28 mouse cellular contexts compared by ENCODE assay signal in genomic region chr14:7856348-7856747, GRCm38 (mm10). TPM values are rescaled to one million over a fixed set of nuclear protein-coding genes. Genes with fewer than 3 reads are reported as not detected.
DNase-seq lines count a peak whose midpoint lies in the region; ATAC-seq and TF ChIP-seq lines count a peak whose summit lies in the region.
"Had no signal": no experiment of that assay in that cellular context is flagged by ENCODE, and none has a peak within 500 bp of the region (broad histone marks: within the 10 kb centered on the region; RNA-seq: fewer than 3 reads in every experiment).

No protein-coding gene starts in this region.

- H3K4me1 ChIP-seq in embryonic facial prominence, embryonic 14.5 days (ENCODE audit: control insufficient read depth, insufficient read depth, low read length) = peaks cover 38% of the 10 kb centered on the region
- peaks cover 78% of the 10 kb centered on the region for H3K4me1 ChIP-seq in limb, embryonic 12.5 days (replicated peaks)

- no peak for ATAC-seq in embryonic facial prominence, embryonic 14.5 days (ENCODE audit: low read depth)
- 0 out of 2 replicates have a peak, but pooled peaks have one; percentile 2 for ATAC-seq in limb, embryonic 12.5 days (ENCODE audit: insufficient number of reproducible peaks, insufficient read depth, low FRiP score, low TSS enrichment, low read depth)
- no peak for ATAC-seq in inflammation-experienced regulatory T-cells, adult 6 months
- ATAC-seq: midbrain, embryonic 16.5 days had no signal

- 43% methylated on average over 10 of the region's 10 CpGs for WGBS in embryonic facial prominence, embryonic 14.5 days
- 26% methylated on average over 10 of the region's 10 CpGs for WGBS in limb, embryonic 12.5 days

- H3K27ac ChIP-seq in layer of hippocampus, adult 2 months = peak overlapping the region; percentile 59
- H3K27ac ChIP-seq in embryonic facial prominence, embryonic 14.5 days (replicated peaks; ENCODE audit: low read depth, low read length) = peak overlapping the region; percentile 68
- peak overlapping the region; percentile 76 for H3K27ac ChIP-seq in limb, embryonic 12.5 days
- H3K27ac ChIP-seq: forebrain, embryonic 12.5 days; hindbrain, embryonic 13.5 days; lung, embryonic 15.5 days; midbrain, embryonic 10.5 days had no signal

- 0 out of 2 replicates have a peak overlapping the region, but pooled peaks have one; percentile 20 for H3K4me2 ChIP-seq in embryonic facial prominence, embryonic 14.5 days (ENCODE audit: low read depth, low read length)
- no peak overlapping the region; the same call in 1 of the 2 replicates for H3K4me2 ChIP-seq in limb, embryonic 12.5 days
- H3K4me2 ChIP-seq: forebrain, embryonic 12.5 days; heart, embryonic 12.5 days; hindbrain, embryonic 13.5 days; liver, embryonic 11.5 days; lung, embryonic 15.5 days had no signal

- no peaks in the 10 kb centered on the region for H3K27me3 ChIP-seq in embryonic facial prominence, embryonic 14.5 days (replicated peaks; ENCODE audit: control insufficient read depth, insufficient read depth, low read length)
- no peaks in the 10 kb centered on the region for H3K27me3 ChIP-seq in limb, embryonic 12.5 days
- H3K27me3 ChIP-seq: forebrain, embryonic 12.5 days; heart, embryonic 12.5 days; hindbrain, embryonic 13.5 days; lung, embryonic 15.5 days had no signal

- TF ChIP-seq CTCF in layer of hippocampus, adult 2 months (conservative IDR thresholded peaks at IDR 0.05) = no peak

- no peaks in the 10 kb centered on the region for H3K36me3 ChIP-seq in embryonic facial prominence, embryonic 14.5 days (ENCODE audit: control insufficient read depth, insufficient read depth, low read length)
- H3K36me3 ChIP-seq in limb, embryonic 12.5 days = no peaks in the 10 kb centered on the region; the same call in 1 of the 2 replicates
- H3K36me3 ChIP-seq: forebrain, embryonic 12.5 days; heart, embryonic 12.5 days; hindbrain, embryonic 13.5 days; lung, embryonic 15.5 days; midbrain, embryonic 10.5 days had no signal

- no peaks in the 10 kb centered on the region for H3K9me3 ChIP-seq in embryonic facial prominence, embryonic 14.5 days (ENCODE audit: control insufficient read depth, low read length)
- H3K9me3 ChIP-seq in limb, embryonic 12.5 days = no peaks in the 10 kb centered on the region
- H3K9me3 ChIP-seq: forebrain, embryonic 12.5 days; heart, embryonic 12.5 days; hindbrain, embryonic 13.5 days; lung, embryonic 15.5 days; midbrain, embryonic 10.5 days had no signal

- H3K9ac ChIP-seq in embryonic facial prominence, embryonic 14.5 days (ENCODE audit: low read depth, low read length) = no peak overlapping the region
- H3K9ac ChIP-seq in limb, embryonic 12.5 days (replicated peaks) = no peak overlapping the region
- H3K9ac ChIP-seq: forebrain, embryonic 12.5 days; heart, embryonic 12.5 days; hindbrain, embryonic 13.5 days; lung, embryonic 15.5 days had no signal

- DNase-seq in layer of hippocampus, adult 2 months (ENCODE audit: low spot score in 2 of 2) = no peak
- DNase-seq in layer of hippocampus, adult 9-10 months (ENCODE audit: low spot score) = no peak
- peak; percentile 32 for DNase-seq in embryonic facial prominence, embryonic 14.5 days (ENCODE audit: low spot score)
- no peak for DNase-seq in liver
- no peak for DNase-seq in gastrocnemius, adult 8-10 months (ENCODE audit: low spot score in 2 of 2)
- DNase-seq: adrenal gland, adult 8-10 months; B cell, adult 2 months; cerebellum, adult 9-10 months; cerebellum, postnatal 36 days; gastrocnemius, postnatal 14 days; heart, adult 11 months; heart, postnatal 4 days; kidney, adult 18-20 months; kidney, postnatal 36 days; layer of hippocampus, postnatal 36 days; right cerebral cortex, postnatal 25 days; spleen, adult 18-20 months; thymus, postnatal 14 days had no signal

- no peak overlapping the region for H3K4me3 ChIP-seq in layer of hippocampus, adult 2 months
- H3K4me3 ChIP-seq in embryonic facial prominence, embryonic 14.5 days (ENCODE audit: low read depth, low read length) = no peak overlapping the region
- no peak overlapping the region for H3K4me3 ChIP-seq in limb, embryonic 12.5 days (replicated peaks)
- H3K4me3 ChIP-seq: erythroblast, embryonic 14.5 days; forebrain, embryonic 12.5 days; heart, embryonic 12.5 days; hindbrain, embryonic 13.5 days; lung, embryonic 15.5 days; midbrain, embryonic 10.5 days had no signal

RNA-seq across cellular contexts. Expression of gene Flnb, which starts 38.6 kb away (rescaled TPM):
- 10 to 100 TPM; 61.8 to 77.9 TPM for total RNA-seq in layer of hippocampus, adult 2 months (2021)
- polyA plus RNA-seq in embryonic facial prominence, embryonic 14.5 days (2014; fragmentation: Nextera tagmentation; extraction: Ambion mirVana) = 26.7 and 29.8 TPM in 2 replicates
- 56.7 and 61.9 TPM in 2 replicates for polyA plus RNA-seq in limb, embryonic 12.5 days (2016; fragmentation: Nextera tagmentation; extraction: Ambion mirVana)
- polyA plus RNA-seq in inflammation-experienced regulatory T-cells, adult 6 months (2017; shearing (Covaris generic)) = 10 to 100 TPM in 1 of 3 experiments, 1 to 10 TPM in 2; 5.4 to 11.4 (median 6.1) TPM
- total RNA-seq in gastrocnemius, adult 8-10 months (2022) = 1 to 10 TPM; 4.7 to 8.3 (median 5.6) TPM
